Mouse (Mus musculus) intestine, embryonic 14.5 days (tissue): ENCODE measurements at regions not wholly inside any gene's neighbourhood (a gene's known extent, or its start where the extent isn't known, plus 50 kb on each side); places are given as distances from the start of the nearest gene placed in this dataset.
A peak's percentile ranks its signal among the peaks of the same experiment; 100 is the strongest.

Experiments
- ATAC-seq: fragments of 200-750 bp; cut with Nextera tagmentation; replicated peaks from 2 replicates; pipeline ENCODE4 v1.8.0; 2017; ENCODE audit warnings: low read depth, moderate number of reproducible peaks, moderate TSS enrichment, moderate library complexity; ENCODE audit not compliant: low FRiP score, low TSS enrichment
- DNase-seq: peaks from one replicate; pipeline ENCODE4 v3.0.0-alpha.2; 2018; ENCODE audit warnings: low spot score
- H3K27ac ChIP-seq: fragments of 300-500 bp; sonication (generic); 2 replicates; pipeline ENCODE4 v1.5.1; 2014; ENCODE audit warnings: low read depth, mild to moderate bottlenecking, control low read depth
- H3K27me3 ChIP-seq: fragments of 300-500 bp; sonication (generic); replicated peaks from 2 replicates; pipeline ENCODE4 v1.6.1; 2014; ENCODE audit warnings: low read length, control low read depth; ENCODE audit not compliant: control insufficient read depth, insufficient read depth
- H3K36me3 ChIP-seq: fragments of 300-500 bp; sonication (generic); 2 replicates; pipeline ENCODE4 v1.6.1; 2014; ENCODE audit warnings: low read length, control low read depth; ENCODE audit not compliant: control insufficient read depth, insufficient read depth
- H3K4me1 ChIP-seq: fragments of 300-500 bp; sonication (generic); replicated peaks from 2 replicates; pipeline ENCODE4 v1.6.1; 2014; ENCODE audit warnings: low read length, control low read depth, mixed read lengths; ENCODE audit not compliant: control insufficient read depth, insufficient read depth
- H3K4me2 ChIP-seq: fragments of 300-500 bp; sonication (generic); 2 replicates; pipeline ENCODE4 v1.6.1; 2014; ENCODE audit warnings: low read length
- H3K4me3 ChIP-seq: fragments of 300-500 bp; sonication (generic); 2 replicates; pipeline ENCODE4 v1.5.1; 2014; ENCODE audit warnings: low read depth, low read length, control low read depth, mixed read lengths
- H3K9ac ChIP-seq: fragments of 300-500 bp; sonication (generic); 2 replicates; pipeline ENCODE4 v1.6.1; 2014; ENCODE audit warnings: mild to moderate bottlenecking, low read length
- H3K9me3 ChIP-seq: fragments of 300-500 bp; sonication (generic); 2 replicates; pipeline ENCODE4 v1.6.1; 2016; ENCODE audit warnings: low read length, control low read depth; ENCODE audit not compliant: control insufficient read depth
- WGBS: fragments of 180-500 bp; shearing (Covaris S2); extraction: QIAGEN DNeasy Blood & Tissue Kit; methylation state at CpG from one replicate; pipeline ENCODE4 v1.1.7; 2014; 5-methylcytosine and 5-hydroxymethylcytosine counted together

- DNase-seq = no peak
- Histone ChIP-seq H3K36me3 (no peaks in the 10 kb centered on the region), H3K4me1 (peaks cover 25% of the 10 kb centered on the region), H3K4me2 (no peak overlapping the region), H3K9me3 (no peaks in the 10 kb centered on the region), H3K27ac (no peak overlapping the region), H3K4me3 (no peak overlapping the region), H3K9ac (no peak overlapping the region), H3K27me3 (no peaks in the 10 kb centered on the region)
- no peak for ATAC-seq
- WGBS = 54% methylated on average over 3 of the region's 3 CpGs
Measured at GRCm38 (mm10) chr16:30735360-30735759, 135.8 kb downstream of the Fam43a start.

DNA sequence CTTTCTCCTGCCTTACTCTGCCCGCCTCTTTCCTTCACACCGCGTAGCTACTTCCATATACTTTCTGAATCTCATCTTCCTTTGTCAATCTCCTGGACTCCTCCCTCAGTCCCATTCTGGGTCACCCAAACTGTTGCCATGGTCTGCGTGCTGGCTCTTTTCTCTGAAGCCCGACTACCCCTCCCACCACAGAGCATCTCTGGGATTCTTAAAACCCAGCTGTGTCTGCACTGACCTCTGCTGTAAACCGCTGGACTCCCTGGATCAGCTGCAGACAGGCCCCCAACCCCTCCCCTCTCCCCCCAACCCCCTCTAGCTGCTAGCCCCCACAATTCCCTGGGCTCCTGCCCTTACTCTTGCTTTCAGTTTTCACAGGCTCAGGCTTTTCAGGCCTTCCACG lies 136.4 kb downstream of the Fam43a start:
- DNase-seq (no peak), ATAC-seq (no peak)
- Histone ChIP-seq H3K4me3 (no peak overlapping the region), H3K9ac (no peak overlapping the region), H3K36me3 (no peaks in the 10 kb centered on the region), H3K4me2 (0 out of 2 replicates have a peak overlapping the region, but pooled peaks have one; percentile 6), H3K27ac (no peak overlapping the region), H3K27me3 (no peaks in the 10 kb centered on the region), H3K4me1 (peaks cover 25% of the 10 kb centered on the region), H3K9me3 (no peaks in the 10 kb centered on the region)
- 25% methylated on average over 7 of the region's 7 CpGs for WGBS

DNA sequence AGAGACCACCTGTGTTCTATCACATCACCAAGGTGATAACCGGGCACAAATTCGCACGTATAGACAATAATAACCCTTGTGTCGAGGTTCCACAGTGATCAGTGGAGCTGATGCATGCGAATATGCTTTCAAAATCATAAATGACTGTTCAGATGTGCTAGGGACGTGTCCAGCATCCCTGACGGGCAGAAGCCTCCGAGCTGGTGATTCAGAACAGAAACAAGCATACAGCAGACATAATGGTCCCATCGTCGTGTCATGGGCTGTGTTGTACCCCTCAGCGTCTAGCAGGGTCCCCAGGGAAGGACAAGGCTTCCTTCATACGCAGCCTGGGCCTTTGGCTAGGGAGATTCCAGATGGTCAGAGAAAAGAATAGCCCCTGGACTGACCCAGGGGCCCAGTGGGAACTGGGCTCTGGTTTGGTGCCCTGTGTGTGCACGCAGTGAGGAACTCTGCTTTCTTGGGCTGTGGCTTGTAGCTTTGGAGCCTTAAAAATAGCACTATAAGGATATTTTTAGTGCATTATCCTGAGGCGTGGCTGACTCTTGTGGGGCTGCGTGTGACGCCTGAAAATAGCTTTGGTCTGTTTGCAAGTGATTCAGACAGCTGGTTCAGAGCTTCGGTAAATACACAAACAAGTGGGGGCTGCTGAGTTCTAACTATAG lies 137.3 kb downstream of the Fam43a start:
- Histone ChIP-seq H3K4me1 (peaks cover 25% of the 10 kb centered on the region), H3K4me3 (no peak overlapping the region), H3K4me2 (no peak overlapping the region), H3K27ac (peak overlapping the region; percentile 43), H3K9me3 (no peaks in the 10 kb centered on the region), H3K27me3 (no peaks in the 10 kb centered on the region), H3K9ac (no peak overlapping the region), H3K36me3 (no peaks in the 10 kb centered on the region)
- no peak for ATAC-seq
- no peak for DNase-seq
- 57% methylated on average over 17 of the region's 17 CpGs for WGBS

- H3K4me1 ChIP-seq = peaks cover 25% of the 10 kb centered on the region
- H3K27me3 ChIP-seq = no peaks in the 10 kb centered on the region
- H3K9me3 ChIP-seq = no peaks in the 10 kb centered on the region
- DNase-seq (no peak), ATAC-seq (no peak)
- no peaks in the 10 kb centered on the region for H3K36me3 ChIP-seq
- H3K9ac ChIP-seq = no peak overlapping the region
- whole genome bisulfite sequencing = 72% methylated on average over 8 of the region's 8 CpGs
- no peak overlapping the region for H3K4me2 ChIP-seq
- no peak overlapping the region for H3K4me3 ChIP-seq
- no peak overlapping the region for H3K27ac ChIP-seq
Measured at GRCm38 (mm10) chr16:30737524-30737923, 138.0 kb downstream of the Fam43a start.

DNA sequence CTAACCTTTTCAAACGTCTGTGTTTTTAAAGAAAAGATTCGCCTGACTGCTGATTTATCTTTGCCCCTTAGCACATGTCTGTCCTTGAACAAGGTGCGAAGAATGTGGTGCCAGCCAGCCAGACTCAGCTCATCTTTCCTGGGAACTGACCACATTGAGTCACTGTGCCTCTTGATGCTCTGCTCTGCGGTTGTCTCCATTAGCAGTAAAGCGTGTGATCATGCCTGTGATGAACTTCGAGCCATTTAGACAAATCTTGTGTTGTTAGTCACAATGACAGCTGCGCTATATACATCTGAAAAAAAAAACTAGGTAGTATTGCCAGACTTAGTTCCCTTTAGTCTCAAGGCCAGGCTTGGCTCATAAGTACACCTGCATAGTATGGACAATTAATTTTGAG lies 140.1 kb downstream of the Fam43a start:
- 70% methylated on average over 7 of the region's 7 CpGs for WGBS

DNA sequence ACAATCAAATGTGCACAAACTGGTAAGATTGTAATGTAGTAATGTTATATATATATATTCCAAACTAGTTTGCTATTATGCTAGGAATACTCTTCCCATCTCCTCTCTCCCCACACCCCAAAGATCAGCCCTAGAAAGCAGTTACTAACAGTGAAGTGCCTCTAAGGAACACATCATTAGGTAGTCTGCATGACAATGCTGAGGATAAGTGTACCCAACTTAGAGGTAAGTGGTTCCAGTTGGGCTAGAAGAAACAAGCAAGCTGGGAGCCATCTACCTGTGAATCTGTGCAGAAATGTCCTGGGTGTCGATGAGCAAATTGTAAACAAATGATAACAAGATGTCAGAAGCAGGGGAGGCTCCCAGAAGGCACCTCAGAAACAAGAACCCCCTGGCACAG lies 141.7 kb downstream of the Fam43a start:
- H3K4me2 ChIP-seq = no peak overlapping the region
- H3K9me3 ChIP-seq = no peaks in the 10 kb centered on the region
- ATAC-seq (no peak), DNase-seq (no peak)
- no peak overlapping the region for H3K4me3 ChIP-seq
- H3K9ac ChIP-seq = no peak overlapping the region
- no peaks in the 10 kb centered on the region for H3K36me3 ChIP-seq
- H3K4me1 ChIP-seq = peaks cover 18% of the 10 kb centered on the region
- H3K27ac ChIP-seq = no peak overlapping the region
- H3K27me3 ChIP-seq = no peaks in the 10 kb centered on the region
- WGBS = 52% methylated on average over 1 of the region's 1 CpGs

More for the DNA sequence above, 140.1 kb downstream of the Fam43a start:
- Histone ChIP-seq H3K27ac (no peak overlapping the region), H3K9me3 (no peaks in the 10 kb centered on the region), H3K36me3 (no peaks in the 10 kb centered on the region), H3K4me3 (no peak overlapping the region), H3K27me3 (no peaks in the 10 kb centered on the region), H3K9ac (no peak overlapping the region), H3K4me2 (no peak overlapping the region), H3K4me1 (peaks cover 25% of the 10 kb centered on the region)
- no peak for ATAC-seq
- no peak for DNase-seq

GRCm38 (mm10) chr16:30742474-30742873 lies 143.0 kb downstream of the Fam43a start:
- DNase-seq (no peak), ATAC-seq (no peak)
- no peaks in the 10 kb centered on the region for H3K9me3 ChIP-seq
- H3K4me3 ChIP-seq = no peak overlapping the region
- H3K27me3 ChIP-seq = no peaks in the 10 kb centered on the region
- no peak overlapping the region for H3K9ac ChIP-seq
- WGBS = 69% methylated on average over 6 of the region's 6 CpGs
- H3K4me1 ChIP-seq = peaks cover 6% of the 10 kb centered on the region
- no peak overlapping the region for H3K27ac ChIP-seq
- no peak overlapping the region for H3K4me2 ChIP-seq
- H3K36me3 ChIP-seq = no peaks in the 10 kb centered on the region

DNA sequence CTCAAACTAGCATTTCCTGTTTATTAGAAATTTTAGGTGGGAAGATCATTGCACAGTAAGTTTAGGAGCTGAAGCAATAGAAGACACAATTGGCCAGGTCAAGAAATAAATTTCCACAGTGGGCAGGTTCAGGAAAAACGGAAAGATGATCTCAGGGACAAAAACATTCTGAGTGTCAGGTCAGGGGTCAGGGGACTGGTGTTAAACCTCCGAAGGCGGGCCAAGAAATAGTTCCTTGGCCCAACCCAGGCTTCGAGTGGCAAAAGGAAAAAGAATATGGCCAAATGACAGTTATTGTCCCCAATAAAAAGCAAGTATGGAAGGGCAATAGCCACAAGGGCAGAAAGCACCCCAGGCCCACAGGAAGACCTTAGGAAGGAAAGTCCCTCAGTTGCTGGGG lies 144.0 kb downstream of the Fam43a start:
- H3K4me2 ChIP-seq = no peak overlapping the region
- no peaks in the 10 kb centered on the region for H3K36me3 ChIP-seq
- ATAC-seq = no peak
- no peak overlapping the region for H3K4me3 ChIP-seq
- H3K27ac ChIP-seq = no peak overlapping the region
- no peak overlapping the region for H3K9ac ChIP-seq
- H3K4me1 ChIP-seq = peaks cover 3% of the 10 kb centered on the region
- H3K9me3 ChIP-seq = no peaks in the 10 kb centered on the region
- no peaks in the 10 kb centered on the region for H3K27me3 ChIP-seq
- DNase-seq = no peak
- 50% methylated on average over 4 of the region's 4 CpGs for WGBS

GRCm38 (mm10) chr16:30744237-30744636 lies 144.7 kb downstream of the Fam43a start:
- no peak for DNase-seq
- 62% methylated on average over 7 of the region's 7 CpGs for WGBS

More at GRCm38 (mm10) chr16:30744237-30744636, 144.7 kb downstream of the Fam43a start:
- H3K4me2 ChIP-seq = no peak overlapping the region
- H3K36me3 ChIP-seq = no peaks in the 10 kb centered on the region
- no peaks in the 10 kb centered on the region for H3K9me3 ChIP-seq
- no peak overlapping the region for H3K9ac ChIP-seq
- H3K27me3 ChIP-seq = no peaks in the 10 kb centered on the region
- ATAC-seq = no peak
- H3K4me3 ChIP-seq = no peak overlapping the region
- H3K4me1 ChIP-seq = no peaks in the 10 kb centered on the region
- H3K27ac ChIP-seq = no peak overlapping the region
